Mouse (Mus musculus) limb, embryonic 11.5 days (tissue): ENCODE measurements around the gene Parg. TPM values are rescaled to one million over a fixed set of nuclear protein-coding genes. Genes with fewer than 3 reads are reported as not detected.

Experiments used
- ATAC-seq: fragments of 200-750 bp; cut with Nextera tagmentation; 2 replicates; pipeline ENCODE4 v1.8.0; 2017; ENCODE audit warnings: low read depth; ENCODE audit not compliant: insufficient number of reproducible peaks, low FRiP score, low TSS enrichment
- DNase-seq: peaks from one replicate; pipeline ENCODE4 v3.0.0-alpha.2; 2015; ENCODE audit warnings: low spot score
- H3K27ac ChIP-seq: fragments of 300-500 bp; sonication (generic); replicated peaks from 2 replicates; pipeline ENCODE4 v1.5.1; 2014; ENCODE audit warnings: low read depth, mild to moderate bottlenecking, low read length
- H3K27me3 ChIP-seq: fragments of 300-500 bp; sonication (generic); 2 replicates; pipeline ENCODE4 v1.6.1; 2014; ENCODE audit warnings: mild to moderate bottlenecking, low read length, mixed read lengths; ENCODE audit not compliant: control insufficient read depth, insufficient read depth
- H3K36me3 ChIP-seq: fragments of 300-500 bp; sonication (generic); 2 replicates; pipeline ENCODE4 v1.6.1; 2014; ENCODE audit warnings: mild to moderate bottlenecking, low read length, moderate library complexity, mixed read lengths; ENCODE audit not compliant: control insufficient read depth, insufficient read depth
- H3K4me1 ChIP-seq: fragments of 300-500 bp; sonication (generic); 2 replicates; pipeline ENCODE4 v1.6.1; 2014; ENCODE audit warnings: low read length, mixed read lengths; ENCODE audit not compliant: control insufficient read depth, insufficient read depth
- H3K4me2 ChIP-seq: fragments of 300-500 bp; sonication (generic); 2 replicates; pipeline ENCODE4 v1.6.1; 2014; ENCODE audit warnings: low read depth, mild to moderate bottlenecking, moderate library complexity; ENCODE audit not compliant: severe bottlenecking
- H3K4me3 ChIP-seq: fragments of 300-500 bp; sonication (generic); 2 replicates; pipeline ENCODE4 v1.5.1; 2014; ENCODE audit warnings: low read depth, low read length
- H3K9ac ChIP-seq: fragments of 300-500 bp; sonication (generic); 2 replicates; pipeline ENCODE4 v1.6.1; 2014; ENCODE audit warnings: mild to moderate bottlenecking, low read length
- H3K9me3 ChIP-seq: fragments of 300-500 bp; sonication (generic); 2 replicates; pipeline ENCODE4 v1.6.1; 2016; ENCODE audit warnings: low read length; ENCODE audit not compliant: control insufficient read depth
- WGBS: fragments of 180-500 bp; shearing (Covaris S2); extraction: QIAGEN DNeasy Blood & Tissue Kit; methylation state at CpG from one replicate; pipeline ENCODE4 v1.1.7; 2014; 5-methylcytosine and 5-hydroxymethylcytosine counted together
- polyA plus RNA-seq: library from polyadenylated mRNA; unstranded; fragments of >200 nt; fragmentation: Nextera tagmentation; extraction: Ambion mirVana; gene quantifications from 2 replicates; pipeline ENCODE4 v1.2.1, GENCODE M21; 2014

Gene Parg
- polyA plus RNA-seq, 1 experiment from 2014 or later: 62.4 TPM

DNA sequence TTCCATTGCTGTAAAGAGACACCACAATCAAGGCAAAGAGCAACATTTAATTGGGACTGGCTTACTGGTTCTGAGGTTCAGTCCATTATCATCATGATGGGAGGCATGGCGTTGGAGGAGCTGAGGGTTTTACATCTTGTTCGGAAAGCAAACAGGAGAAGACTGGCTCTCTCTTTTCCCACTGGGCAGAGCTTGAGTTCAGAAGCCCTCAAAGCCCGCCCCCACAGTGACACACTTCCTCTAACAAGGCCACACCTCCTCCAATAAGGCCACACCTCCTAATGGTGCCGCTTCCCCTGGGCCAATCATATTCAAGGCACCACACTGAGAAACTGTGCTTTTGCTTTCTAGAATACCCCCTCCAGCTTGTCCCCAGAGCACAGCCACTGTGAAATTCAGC, 116.1 kb downstream of the Parg start:
- Histone ChIP-seq H3K4me1 (no peaks in the 10 kb centered on the region), H3K9ac (no peak overlapping the region), H3K36me3 (no peaks in the 10 kb centered on the region), H3K4me2 (no peak overlapping the region), H3K27ac (no peak overlapping the region), H3K4me3 (no peak overlapping the region), H3K27me3 (no peaks in the 10 kb centered on the region), H3K9me3 (no peaks in the 10 kb centered on the region)
- ATAC-seq (no peak), DNase-seq (peak; percentile 28)
- 6% methylated on average over 4 of the region's 4 CpGs for WGBS

DNA sequence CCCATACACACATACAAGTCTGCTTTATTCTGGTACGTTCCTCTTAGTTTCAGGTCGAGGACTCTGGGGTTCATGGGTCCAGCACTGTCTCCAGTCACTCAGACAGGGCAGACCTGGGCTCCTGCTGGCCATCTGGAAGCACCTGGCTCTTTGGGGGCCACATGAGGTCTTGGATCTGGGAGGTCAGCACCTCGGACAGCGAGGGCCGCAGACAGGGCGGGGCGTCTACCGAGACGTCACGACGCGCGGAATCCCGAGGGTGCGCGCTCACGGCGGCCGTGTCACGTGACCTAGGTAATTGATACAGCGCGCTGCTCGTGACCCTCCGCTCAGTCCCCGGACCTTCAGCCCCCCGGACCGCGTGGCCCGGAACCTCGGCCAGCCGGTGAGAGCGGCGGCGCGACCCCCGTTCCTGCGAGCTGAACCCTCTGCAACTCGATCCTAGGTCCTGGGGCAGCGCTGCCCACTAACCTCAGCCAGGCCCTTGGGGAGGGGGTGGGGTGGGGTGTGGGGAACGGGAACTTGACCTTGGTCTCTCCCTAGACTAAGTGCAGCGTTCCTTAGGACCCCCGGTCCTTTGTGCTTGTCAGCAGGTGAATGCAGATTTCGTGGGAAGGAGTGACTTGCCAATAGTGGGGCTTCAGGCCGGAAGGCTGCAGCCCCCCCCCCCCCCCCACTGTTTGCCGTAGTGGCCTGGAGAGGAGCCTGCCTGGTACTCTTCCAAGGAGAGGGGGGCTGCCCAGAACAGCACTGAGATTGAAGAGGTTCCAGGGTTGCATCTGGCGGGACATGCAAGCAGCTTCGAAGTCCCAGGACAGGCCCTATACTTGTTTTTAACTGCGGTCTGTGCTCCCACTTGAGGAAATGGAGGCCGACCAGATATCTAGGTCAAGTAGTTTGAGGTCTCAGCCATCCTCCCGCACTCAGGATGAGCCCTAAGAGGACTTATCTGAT, 120.3 kb downstream of the Parg start, which contains the start of gene Ogdhl:
Gene Ogdhl (plus strand): TSS at position 288 of the 954 bp plus-strand sequence.
- H3K4me2 ChIP-seq: peak within 1 kb of the TSS; percentile 74
- H3K4me3 ChIP-seq: peak within 1 kb of the TSS; percentile 67
- H3K9ac ChIP-seq: peak within 1 kb of the TSS; percentile 70
- H3K27me3 ChIP-seq: no peaks in the 10 kb centered on the region
- peak; percentile 94 for DNase-seq
- no peaks in the 10 kb centered on the region for H3K36me3 ChIP-seq
- H3K9me3 ChIP-seq: no peaks in the 10 kb centered on the region
- 4% methylated on average over 50 of the region's 50 CpGs for WGBS
- no peak within 1 kb of the TSS for H3K27ac ChIP-seq
- ATAC-seq: peak; percentile 82
- no peaks in the 10 kb centered on the region for H3K4me1 ChIP-seq

DNA sequence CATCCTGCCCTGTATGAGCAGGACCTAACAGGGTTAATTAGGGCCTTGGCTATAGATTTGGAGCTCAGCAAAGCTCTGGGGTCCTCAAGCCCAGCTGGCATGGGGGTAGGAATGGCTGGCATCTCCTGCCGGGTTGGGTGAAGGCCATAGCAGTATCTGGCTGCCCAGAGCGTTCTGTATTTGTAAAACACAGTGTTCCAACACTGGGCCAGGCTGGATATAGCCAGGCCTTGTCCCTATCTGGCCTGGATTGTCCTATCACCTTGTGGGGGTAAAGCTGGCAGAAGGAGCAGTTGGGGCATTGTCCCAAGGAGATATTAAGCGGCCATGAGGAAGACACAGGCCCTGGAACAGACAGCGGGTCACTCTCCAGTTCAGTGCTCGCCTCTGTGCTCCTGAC, 121.5 kb downstream of the Parg start:
- Histone ChIP-seq H3K4me1 (no peaks in the 10 kb centered on the region), H3K9ac (no peak overlapping the region), H3K27me3 (no peaks in the 10 kb centered on the region), H3K27ac (no peak overlapping the region), H3K4me2 (no peak overlapping the region), H3K4me3 (no peak overlapping the region), H3K9me3 (no peaks in the 10 kb centered on the region), H3K36me3 (no peaks in the 10 kb centered on the region)
- 94% methylated on average over 5 of the region's 5 CpGs for WGBS
- DNase-seq (no peak), ATAC-seq (no peak)

DNA sequence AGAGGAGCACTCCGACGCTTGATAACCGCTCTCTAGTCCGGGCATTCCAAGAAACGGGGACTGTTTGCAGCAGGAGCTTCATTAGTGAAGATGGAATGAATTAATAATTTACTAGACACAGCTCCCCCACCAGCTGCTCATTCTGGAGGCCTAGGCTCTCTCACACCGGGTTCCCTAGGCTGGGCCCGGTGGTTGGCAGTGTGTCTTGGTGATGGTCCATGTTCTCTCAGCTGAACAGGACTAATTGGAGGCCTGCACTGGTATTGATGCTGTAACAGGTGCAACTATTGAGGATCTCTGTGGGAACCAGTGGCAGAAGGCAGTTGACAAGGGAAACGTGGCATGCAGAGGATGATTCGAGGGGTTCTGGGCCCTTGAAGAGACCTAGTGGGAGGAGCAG, 125.6 kb downstream of the Parg start:
- Histone ChIP-seq H3K9ac (no peak overlapping the region), H3K4me2 (no peak overlapping the region), H3K4me1 (no peaks in the 10 kb centered on the region), H3K4me3 (no peak overlapping the region), H3K27me3 (no peaks in the 10 kb centered on the region), H3K27ac (no peak overlapping the region), H3K9me3 (no peaks in the 10 kb centered on the region), H3K36me3 (no peaks in the 10 kb centered on the region)
- 92% methylated on average over 9 of the region's 9 CpGs for WGBS
- no peak for ATAC-seq
- no peak for DNase-seq

DNA sequence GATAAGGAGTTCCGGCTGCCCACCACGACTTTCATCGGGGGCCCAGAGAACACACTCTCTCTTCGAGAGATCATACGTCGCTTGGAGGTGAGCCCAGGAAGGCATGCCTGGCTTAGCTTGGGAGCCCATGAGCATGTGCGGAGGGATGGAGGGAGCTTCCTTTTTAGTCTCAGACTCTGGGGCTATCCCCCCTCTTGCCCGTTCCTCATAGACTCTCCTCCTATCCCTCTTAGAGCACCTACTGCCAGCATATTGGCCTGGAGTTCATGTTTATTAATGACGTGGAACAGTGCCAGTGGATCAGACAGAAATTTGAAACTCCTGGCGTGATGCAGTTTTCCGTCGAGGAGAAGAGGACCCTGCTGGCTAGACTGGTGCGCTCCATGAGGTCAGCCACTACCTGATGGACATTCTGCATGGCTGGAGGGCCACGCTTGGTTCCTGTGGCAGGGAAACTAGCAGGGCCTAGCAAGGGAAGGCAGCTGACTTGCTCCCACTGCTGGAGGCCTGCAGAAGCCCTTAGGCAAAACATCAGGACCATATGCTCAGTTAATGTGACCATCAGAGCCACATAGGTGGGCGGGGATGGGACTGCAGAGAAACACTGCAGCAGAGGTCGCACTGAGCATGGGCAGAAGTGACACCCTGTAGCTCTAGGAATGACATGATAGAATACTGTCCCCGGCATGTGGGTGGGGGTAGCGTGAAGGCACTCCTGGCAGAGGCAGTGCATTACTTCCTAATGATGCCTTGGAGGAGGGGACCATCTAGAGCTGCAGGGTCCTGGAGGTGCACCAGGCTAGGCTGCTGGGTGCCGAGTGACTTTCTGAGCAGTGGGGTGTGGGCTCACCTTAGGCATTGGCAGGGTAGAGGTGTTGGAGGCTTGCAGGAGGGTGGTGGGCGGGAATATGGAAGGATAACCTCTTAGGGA, 131.0 kb downstream of the Parg start:
- Histone ChIP-seq H3K27me3 (no peaks in the 10 kb centered on the region), H3K9ac (no peak overlapping the region), H3K4me1 (no peaks in the 10 kb centered on the region), H3K4me2 (no peak overlapping the region), H3K36me3 (no peaks in the 10 kb centered on the region), H3K27ac (no peak overlapping the region), H3K4me3 (no peak overlapping the region), H3K9me3 (no peaks in the 10 kb centered on the region)
- 88% methylated on average over 20 of the region's 20 CpGs for WGBS
- no peak for ATAC-seq
- DNase-seq: no peak

DNA sequence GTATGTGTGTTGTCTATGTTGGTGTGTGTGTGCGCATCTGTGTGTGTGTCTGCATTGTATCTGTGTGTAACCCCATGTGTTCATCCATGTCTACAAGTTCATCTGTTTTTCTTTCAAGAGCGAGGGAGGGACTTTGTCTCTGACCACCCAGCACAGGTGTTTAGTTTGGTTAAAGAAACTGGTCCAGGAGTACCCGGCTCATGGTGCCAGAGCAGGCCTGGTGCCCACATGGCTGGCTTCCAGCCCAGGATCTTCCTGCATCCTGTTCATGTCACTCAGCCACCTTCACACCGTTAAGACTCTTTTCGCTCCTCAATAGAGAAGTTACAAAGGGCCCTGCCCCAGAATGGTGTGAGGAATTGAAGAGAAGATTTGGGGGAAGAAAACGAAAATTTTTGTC, 134.3 kb downstream of the Parg start:
- no peak for DNase-seq
- Histone ChIP-seq H3K4me2 (no peak overlapping the region), H3K4me3 (no peak overlapping the region), H3K27me3 (no peaks in the 10 kb centered on the region), H3K27ac (no peak overlapping the region), H3K36me3 (no peaks in the 10 kb centered on the region), H3K9me3 (no peaks in the 10 kb centered on the region), H3K4me1 (no peaks in the 10 kb centered on the region), H3K9ac (no peak overlapping the region)
- ATAC-seq: no peak
- WGBS: 90% methylated on average over 6 of the region's 6 CpGs

DNA sequence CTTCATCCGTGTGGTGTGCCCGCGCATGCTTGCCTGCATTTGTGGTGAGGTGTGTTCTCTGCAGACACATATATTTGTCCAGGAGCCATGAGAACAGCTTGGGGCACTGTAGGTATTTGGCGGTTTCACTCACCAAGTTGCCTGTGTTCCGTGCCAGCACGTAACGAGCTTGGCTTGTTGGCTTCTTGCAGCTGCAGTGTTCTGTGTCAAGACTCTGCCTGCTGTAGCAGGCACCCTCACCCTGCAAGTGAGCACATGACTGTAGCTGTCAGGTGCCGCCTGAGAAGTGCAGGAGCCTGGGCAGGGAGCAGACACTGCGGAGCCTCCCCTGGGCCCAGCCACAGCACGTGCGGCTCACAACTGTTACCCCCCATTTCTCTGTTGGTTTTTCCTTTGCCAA, 134.8 kb downstream of the Parg start:
- Histone ChIP-seq H3K4me3 (no peak overlapping the region), H3K9me3 (no peaks in the 10 kb centered on the region), H3K4me2 (no peak overlapping the region), H3K27me3 (no peaks in the 10 kb centered on the region), H3K9ac (no peak overlapping the region), H3K27ac (no peak overlapping the region), H3K4me1 (no peaks in the 10 kb centered on the region), H3K36me3 (no peaks in the 10 kb centered on the region)
- 82% methylated on average over 11 of the region's 11 CpGs for WGBS
- DNase-seq (no peak), ATAC-seq (no peak)

DNA sequence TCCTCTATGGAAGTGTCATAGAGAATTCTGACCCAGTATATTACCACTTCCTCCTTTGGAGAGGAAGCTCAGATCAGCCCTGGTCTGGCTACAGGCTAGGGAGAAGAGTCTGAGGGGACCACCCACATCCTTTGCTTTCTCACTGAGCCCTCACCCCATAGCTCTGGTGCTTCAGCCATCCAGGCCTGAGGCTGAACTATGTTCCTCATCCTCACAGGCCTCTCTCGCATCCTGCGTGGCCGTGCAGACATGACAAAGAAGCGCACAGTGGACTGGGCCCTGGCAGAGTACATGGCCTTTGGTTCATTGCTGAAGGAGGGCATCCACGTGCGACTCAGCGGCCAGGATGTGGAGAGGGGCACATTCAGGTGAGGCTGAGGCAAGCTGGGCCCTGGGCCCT, 140.1 kb downstream of the Parg start:
- Histone ChIP-seq H3K4me2 (no peak overlapping the region), H3K4me3 (no peak overlapping the region), H3K9ac (no peak overlapping the region), H3K4me1 (no peaks in the 10 kb centered on the region), H3K36me3 (no peaks in the 10 kb centered on the region), H3K27me3 (no peaks in the 10 kb centered on the region), H3K9me3 (no peaks in the 10 kb centered on the region), H3K27ac (no peak overlapping the region)
- WGBS: 91% methylated on average over 7 of the region's 7 CpGs
- ATAC-seq: no peak
- DNase-seq: no peak
